Mouse (Mus musculus) hindbrain, postnatal 0 days (tissue): ENCODE measurements around the gene Mef2a. TPM values are rescaled to one million over a fixed set of nuclear protein-coding genes. Genes with fewer than 3 reads are reported as not detected.

ENCODE experiments used
- ATAC-seq: fragments of 200-750 bp; cut with Nextera tagmentation; 2 replicates; pipeline ENCODE4 v1.8.0; 2017; ENCODE audit warnings: mild to moderate bottlenecking, moderate TSS enrichment, moderate library complexity
- DNase-seq: peaks from one replicate; pipeline ENCODE4 v3.0.0-alpha.2; 2015; ENCODE audit warnings: low spot score
- H3K27ac ChIP-seq: fragments of 300-500 bp; sonication (generic); 2 replicates; pipeline ENCODE4 v1.5.1; 2014; ENCODE audit warnings: mild to moderate bottlenecking
- H3K27me3 ChIP-seq: fragments of 300-500 bp; sonication (generic); 2 replicates; pipeline ENCODE4 v1.6.1; 2014; ENCODE audit warnings: low read length, mixed read lengths; ENCODE audit not compliant: insufficient read depth
- H3K36me3 ChIP-seq: fragments of 300-500 bp; sonication (generic); 2 replicates; pipeline ENCODE4 v1.6.1; 2014; ENCODE audit warnings: low read length, mixed read lengths; ENCODE audit not compliant: insufficient read depth
- H3K4me1 ChIP-seq: fragments of 300-500 bp; sonication (generic); 2 replicates; pipeline ENCODE4 v1.6.1; 2014; ENCODE audit warnings: antibody characterized with exemption, low read length, mixed read lengths; ENCODE audit not compliant: insufficient read depth
- H3K4me2 ChIP-seq: fragments of 300-500 bp; sonication (generic); 2 replicates; pipeline ENCODE4 v1.6.1; 2014; ENCODE audit warnings: low read depth, mild to moderate bottlenecking, low read length, moderate library complexity, mixed read lengths
- H3K4me3 ChIP-seq: fragments of 300-500 bp; sonication (generic); 2 replicates; pipeline ENCODE4 v1.5.1; 2014; ENCODE audit warnings: low read length
- H3K9ac ChIP-seq: fragments of 300-500 bp; sonication (generic); replicated peaks from 2 replicates; pipeline ENCODE4 v1.6.1; 2014; ENCODE audit warnings: mild to moderate bottlenecking, low read length, moderate library complexity, mixed read lengths
- H3K9me3 ChIP-seq: fragments of 300-500 bp; sonication (generic); 2 replicates; pipeline ENCODE4 v1.6.1; 2016; ENCODE audit warnings: low read length, mixed read lengths
- CTCF ChIP-seq: IDR thresholded peaks from 2 replicates; pipeline ENCODE4 v1.5.1; 2016; ENCODE audit warnings: antibody characterized with exemption, control low read depth, low read depth
- WGBS: fragments of 180-500 bp; shearing (Covaris S2); extraction: QIAGEN DNeasy Blood & Tissue Kit; methylation state at CpG from one replicate; pipeline ENCODE4 v1.1.7; 2014; 5-methylcytosine and 5-hydroxymethylcytosine counted together
- polyA plus RNA-seq: library from polyadenylated mRNA; unstranded; fragments of >200 nt; fragmentation: Nextera tagmentation; extraction: Ambion mirVana; gene quantifications from 2 replicates; pipeline ENCODE4 v1.2.1, GENCODE M21; 2015
- total RNA-seq: library from RNA; depleted of rRNA; stranded (reverse); fragments of >200 nt; gene quantifications from 2 replicates; pipeline ENCODE4 v1.2.3, GENCODE M21; 2014

The Mef2a gene
- total and polyA plus RNA-seq, 2 experiments from 2014 or later = 38.4 to 55.2 TPM

DNA sequence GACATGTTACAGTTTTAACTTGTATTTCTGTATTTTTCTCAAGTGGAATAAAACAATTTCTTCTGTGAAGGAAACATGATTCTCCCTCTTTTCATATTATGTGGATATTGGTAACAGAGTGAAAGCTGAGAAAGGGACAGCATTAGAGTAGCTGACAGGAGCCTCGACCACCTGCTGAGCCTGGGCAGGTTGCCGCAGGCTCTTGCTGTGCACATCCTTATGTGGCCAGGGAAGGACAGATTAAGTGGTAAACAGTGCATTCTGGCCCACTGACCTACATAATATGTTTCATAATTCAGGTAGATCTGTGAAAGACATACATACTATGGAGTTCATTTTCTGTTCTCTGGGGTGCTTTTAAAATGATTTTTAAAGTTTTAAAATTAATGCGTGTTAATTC, 144.3 kb downstream of the Mef2a start:
- Histone ChIP-seq H3K4me3 (no peak overlapping the region), H3K36me3 (peaks cover 18% of the 10 kb centered on the region; the same call in 1 of the 2 replicates), H3K9ac (no peak overlapping the region), H3K27me3 (no peaks in the 10 kb centered on the region), H3K4me1 (peaks cover 1% of the 10 kb centered on the region; the same call in 1 of the 2 replicates), H3K4me2 (no peak overlapping the region), H3K27ac (no peak overlapping the region), H3K9me3 (no peaks in the 10 kb centered on the region)
- no peak for TF ChIP-seq CTCF
- peak; percentile 53; the same call in 1 of the 2 replicates for ATAC-seq
- DNase-seq = peak; percentile 30
- WGBS = 56% methylated on average over 3 of the region's 3 CpGs

DNA sequence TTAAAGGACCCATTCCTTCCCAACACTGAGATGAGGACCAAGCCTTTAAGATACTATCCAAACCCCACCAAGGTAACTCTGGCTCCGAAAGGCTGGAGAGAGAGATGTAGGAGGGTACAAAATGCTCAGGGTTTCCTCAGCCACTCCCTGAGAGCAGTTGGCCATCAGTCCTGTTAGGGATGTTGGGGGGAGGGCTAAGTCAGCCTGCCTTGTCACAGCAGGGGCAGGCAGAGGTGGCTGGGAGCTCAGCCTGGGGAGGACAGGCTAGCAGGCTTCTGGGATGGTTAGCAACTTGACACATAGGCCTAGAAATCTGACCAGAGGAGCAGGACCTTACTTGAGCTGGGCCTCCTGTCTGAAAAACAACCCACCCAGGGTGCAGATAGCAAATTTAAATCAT, 145.1 kb downstream of the Mef2a start:
- ATAC-seq (no peak), DNase-seq (no peak)
- Histone ChIP-seq H3K4me3 (no peak overlapping the region), H3K9me3 (no peaks in the 10 kb centered on the region), H3K4me2 (no peak overlapping the region), H3K36me3 (peaks cover 17% of the 10 kb centered on the region; the same call in 1 of the 2 replicates), H3K4me1 (peaks cover 8% of the 10 kb centered on the region; the same call in 1 of the 2 replicates), H3K9ac (no peak overlapping the region), H3K27ac (no peak overlapping the region), H3K27me3 (no peaks in the 10 kb centered on the region)
- WGBS = 72% methylated on average over 1 of the region's 1 CpGs
- no peak for TF ChIP-seq CTCF

DNA sequence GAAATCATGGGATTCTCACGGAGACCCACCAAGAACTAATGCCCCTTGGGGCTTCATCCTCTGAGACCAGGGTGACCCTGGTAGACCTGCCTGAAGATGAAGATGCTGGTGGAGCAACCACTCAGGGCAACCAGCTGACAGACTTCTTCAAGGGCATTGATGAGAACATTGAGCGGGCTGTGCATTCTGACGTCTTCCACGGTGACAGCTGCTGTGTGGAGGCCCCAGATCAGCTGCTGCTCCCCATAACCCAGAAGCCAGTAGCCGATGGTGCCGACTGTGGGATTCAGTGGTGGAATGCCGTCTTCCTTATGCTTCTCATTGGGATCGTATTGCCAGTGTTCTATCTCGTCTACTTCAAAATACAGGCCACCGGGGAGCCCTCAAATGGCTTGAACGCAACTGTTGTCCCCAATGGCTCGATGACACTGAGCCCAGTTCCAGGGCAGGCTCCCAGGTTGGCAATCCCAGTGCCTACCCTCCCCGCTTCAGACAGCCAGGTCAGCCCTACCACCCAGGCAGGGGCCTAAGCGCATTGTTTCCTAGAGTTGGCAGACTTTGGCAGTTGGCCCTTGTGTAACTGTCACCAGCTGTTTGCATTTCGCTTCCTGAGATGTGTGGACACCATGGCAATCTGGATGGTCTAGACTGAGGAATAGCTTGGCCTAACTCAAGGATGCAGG, 146.6 kb downstream of the Mef2a start:
- Histone ChIP-seq H3K9ac (no peak overlapping the region), H3K27ac (no peak overlapping the region), H3K4me3 (no peak overlapping the region), H3K4me2 (no peak overlapping the region), H3K36me3 (peaks cover 15% of the 10 kb centered on the region; the same call in 1 of the 2 replicates), H3K4me1 (peaks cover 12% of the 10 kb centered on the region; the same call in 1 of the 2 replicates), H3K9me3 (no peaks in the 10 kb centered on the region), H3K27me3 (no peaks in the 10 kb centered on the region)
- DNase-seq (peak; percentile 20), ATAC-seq (no peak)
- TF ChIP-seq CTCF = no peak
- 76% methylated on average over 15 of the region's 15 CpGs for WGBS

DNA sequence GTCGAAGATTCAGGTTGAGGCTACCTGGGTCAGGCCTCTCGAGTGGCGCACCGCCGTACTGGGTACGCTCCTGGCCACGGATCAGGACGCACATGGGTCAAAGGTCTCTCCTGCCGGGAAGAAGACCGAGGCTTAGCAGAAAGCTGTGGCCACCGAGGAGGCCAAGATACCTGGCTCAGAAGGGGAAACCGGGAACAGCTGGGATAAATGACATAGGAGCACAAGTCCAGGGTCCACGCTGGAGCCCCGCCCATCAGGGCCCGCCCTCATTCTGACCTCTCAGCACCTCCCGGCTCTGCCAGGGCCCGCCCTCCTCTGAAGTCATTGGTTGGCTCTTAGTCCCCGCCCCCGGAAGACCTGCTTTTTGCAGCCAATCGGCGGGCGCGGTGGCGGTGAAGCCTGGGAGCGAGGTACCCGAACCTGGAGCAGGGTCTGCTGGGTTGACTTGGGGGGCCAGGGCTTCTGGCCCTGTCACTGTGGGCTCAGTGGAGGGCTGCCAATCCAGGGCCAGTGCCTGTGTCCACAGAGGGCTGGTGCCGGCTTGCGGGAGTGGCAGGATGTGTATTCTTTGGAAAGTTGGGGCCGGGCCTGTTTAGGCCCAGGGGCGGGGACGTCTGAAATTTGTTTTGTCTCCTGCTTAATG, 150.3 kb downstream of the Mef2a start, which contains the start of gene Lysmd4:
TSS of gene Lysmd4 (plus strand) at position 325 of the 643 bp plus-strand sequence.
- peak; percentile 98 for ATAC-seq
- Histone ChIP-seq H3K27me3 (no peaks in the 10 kb centered on the region), H3K4me3 (peak within 1 kb of the TSS; percentile 72), H3K4me2 (peak within 1 kb of the TSS; percentile 96), H3K9ac (peak within 1 kb of the TSS; percentile 79), H3K27ac (peak within 1 kb of the TSS; percentile 61; the same call in 1 of the 2 replicates), H3K9me3 (no peaks in the 10 kb centered on the region), H3K4me1 (peaks cover 12% of the 10 kb centered on the region; the same call in 1 of the 2 replicates), H3K36me3 (peaks cover 12% of the 10 kb centered on the region; the same call in 1 of the 2 replicates)
- no peak for TF ChIP-seq CTCF
- peak; percentile 97 for DNase-seq
- 5% methylated on average over 31 of the region's 31 CpGs for WGBS

DNA sequence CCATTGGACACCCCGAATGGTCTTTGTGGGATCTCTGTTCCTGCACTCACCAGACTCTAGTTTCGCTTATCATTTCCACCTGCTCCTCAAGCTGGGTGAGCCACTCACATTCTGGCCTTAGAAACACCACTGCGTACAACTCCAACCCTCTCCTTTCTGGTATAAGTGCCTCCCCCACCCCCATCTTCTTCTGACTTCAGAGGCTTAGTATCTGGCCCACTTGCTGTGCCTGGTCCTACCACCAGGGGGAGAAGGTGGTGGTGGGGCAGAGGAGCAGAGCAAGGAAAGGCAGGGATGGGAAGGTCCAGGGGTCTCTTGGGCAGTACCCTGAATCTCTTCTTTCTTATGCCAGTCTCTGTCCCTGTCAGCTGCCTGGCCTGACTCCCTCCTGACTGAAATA, 155.6 kb downstream of the Mef2a start:
- no peak overlapping the region for H3K4me2 ChIP-seq
- H3K9ac ChIP-seq = no peak overlapping the region
- TF ChIP-seq CTCF = peak; percentile 84
- no peaks in the 10 kb centered on the region for H3K27me3 ChIP-seq
- no peaks in the 10 kb centered on the region for H3K36me3 ChIP-seq
- H3K9me3 ChIP-seq = no peaks in the 10 kb centered on the region
- 0 out of 2 replicates have a peak, but pooled peaks cover 3% of the 10 kb centered on the region for H3K4me1 ChIP-seq
- ATAC-seq = peak; percentile 39; the same call in 1 of the 2 replicates
- H3K27ac ChIP-seq = no peak overlapping the region
- WGBS = 81% methylated on average over 3 of the region's 3 CpGs
- no peak for DNase-seq
- H3K4me3 ChIP-seq = no peak overlapping the region

DNA sequence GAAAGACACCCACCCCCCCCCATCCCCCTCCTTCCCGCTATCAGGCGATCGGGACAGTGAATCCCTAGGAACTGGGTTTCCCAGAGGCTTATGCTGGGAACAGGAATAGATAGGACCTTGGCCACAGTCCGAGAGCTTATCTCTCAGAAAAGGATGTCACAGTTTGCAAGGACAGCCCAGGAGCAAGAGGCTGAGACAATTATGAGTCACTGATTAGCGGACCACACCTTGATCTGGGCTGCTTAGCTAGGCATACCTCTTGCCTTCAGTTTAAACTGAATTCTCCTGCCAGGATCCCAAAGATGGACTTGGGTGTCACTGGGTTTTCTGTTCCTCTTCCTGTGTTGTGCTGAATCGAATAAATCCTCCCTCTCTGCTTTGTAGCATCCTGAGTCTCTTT, 156.3 kb downstream of the Mef2a start:
- Histone ChIP-seq H3K27me3 (no peaks in the 10 kb centered on the region), H3K27ac (no peak overlapping the region), H3K4me2 (no peak overlapping the region), H3K9ac (no peak overlapping the region), H3K4me1 (no peaks in the 10 kb centered on the region), H3K4me3 (no peak overlapping the region), H3K36me3 (no peaks in the 10 kb centered on the region), H3K9me3 (no peaks in the 10 kb centered on the region)
- DNase-seq = no peak
- no peak for TF ChIP-seq CTCF
- no peak for ATAC-seq
- 91% methylated on average over 6 of the region's 6 CpGs for WGBS

DNA sequence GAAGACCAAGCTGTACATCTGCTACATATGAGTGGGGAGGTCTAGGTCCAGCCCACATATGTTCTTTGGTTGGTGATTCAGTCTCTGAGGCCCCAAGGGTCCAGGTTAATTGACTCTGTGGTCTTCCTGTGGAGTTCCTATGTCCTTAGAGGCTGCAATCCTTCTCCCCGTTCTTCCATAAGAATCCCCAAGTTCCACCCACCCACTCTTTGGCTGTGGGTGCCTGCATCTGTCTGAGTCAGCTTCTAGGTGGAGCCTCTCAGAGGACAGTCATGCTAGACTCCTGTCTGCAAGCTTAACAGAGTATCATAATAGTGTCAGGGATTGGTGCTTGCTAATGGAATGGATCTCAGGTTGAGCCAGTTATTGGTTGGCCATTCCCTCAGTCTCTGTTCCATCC, 159.1 kb downstream of the Mef2a start:
- Histone ChIP-seq H3K9me3 (no peaks in the 10 kb centered on the region), H3K36me3 (no peaks in the 10 kb centered on the region), H3K4me2 (no peak overlapping the region), H3K4me1 (no peaks in the 10 kb centered on the region), H3K9ac (no peak overlapping the region), H3K27ac (no peak overlapping the region), H3K27me3 (no peaks in the 10 kb centered on the region), H3K4me3 (no peak overlapping the region)
- DNase-seq (no peak), ATAC-seq (no peak)
- 94% methylated on average over 1 of the region's 1 CpGs for WGBS
- TF ChIP-seq CTCF = no peak
